Mouse (Mus musculus) kidney, embryonic 15.5 days (tissue): Measurements from ENCODE around the gene Cep112. TPM values are rescaled to one million over a fixed set of nuclear protein-coding genes. Genes with fewer than 3 reads are reported as not detected.
"Not testable (repeated sequence)": the region's sequence is repeated elsewhere in the genome, so short reads cannot be mapped to it uniquely, and the experiment has no call there.

ENCODE experiments used
- ATAC-seq: fragments of 200-750 bp; cut with Nextera tagmentation; replicated peaks from 2 replicates; pipeline ENCODE4 v1.8.0; 2017; ENCODE audit warnings: moderate TSS enrichment; ENCODE audit not compliant: low FRiP score
- H3K27ac ChIP-seq: fragments of 300-500 bp; sonication (generic); 2 replicates; pipeline ENCODE4 v1.5.1; 2015; ENCODE audit warnings: mild to moderate bottlenecking, inconsistent platforms
- H3K27me3 ChIP-seq: fragments of 300-500 bp; sonication (generic); 2 replicates; pipeline ENCODE4 v1.6.1; 2015; ENCODE audit warnings: inconsistent platforms
- H3K36me3 ChIP-seq: fragments of 300-500 bp; sonication (generic); 2 replicates; pipeline ENCODE4 v1.6.1; 2015; ENCODE audit warnings: inconsistent platforms
- H3K4me1 ChIP-seq: fragments of 300-500 bp; sonication (generic); 2 replicates; pipeline ENCODE4 v1.6.1; 2015; ENCODE audit warnings: inconsistent platforms
- H3K4me2 ChIP-seq: fragments of 300-500 bp; sonication (generic); 2 replicates; pipeline ENCODE4 v1.6.1; 2015; ENCODE audit warnings: moderate library complexity, mild to moderate bottlenecking, inconsistent platforms
- H3K4me3 ChIP-seq: fragments of 300-500 bp; sonication (generic); replicated peaks from 2 replicates; pipeline ENCODE4 v1.5.1; 2015; ENCODE audit warnings: mild to moderate bottlenecking, inconsistent platforms
- H3K9ac ChIP-seq: fragments of 300-500 bp; sonication (generic); 2 replicates; pipeline ENCODE4 v1.6.1; 2015; ENCODE audit warnings: mild to moderate bottlenecking, inconsistent platforms
- H3K9me3 ChIP-seq: fragments of 300-500 bp; sonication (generic); replicated peaks from 2 replicates; pipeline ENCODE4 v1.6.1; 2016; ENCODE audit warnings: inconsistent platforms
- WGBS: fragments of 180-500 bp; shearing (Covaris S2); methylation state at CpG from one replicate; pipeline ENCODE4 v1.1.7; 2015; ENCODE audit warnings: mixed read lengths; 5-methylcytosine and 5-hydroxymethylcytosine counted together
- polyA plus RNA-seq: library from polyadenylated mRNA; unstranded; fragments of >200 nt; fragmentation: Nextera tagmentation; extraction: Ambion mirVana; gene quantifications from 2 replicates; pipeline ENCODE4 v1.2.1, GENCODE M21; 2015

Gene Cep112
- polyA plus RNA-seq, 1 experiment from 2014 or later: 13.7 TPM

GRCm38 (mm10) chr11:108871284-108871683, 446.3 kb downstream of the Cep112 start:
- not testable (repeated sequence) for H3K4me1 ChIP-seq, H3K27ac ChIP-seq, H3K36me3 ChIP-seq, ATAC-seq, H3K27me3 ChIP-seq, H3K4me3 ChIP-seq, H3K9ac ChIP-seq, H3K9me3 ChIP-seq, H3K4me2 ChIP-seq
- 100% methylated on average over 1 of the region's 1 CpGs for WGBS

GRCm38 (mm10) chr11:108871748-108872147, 446.8 kb downstream of the Cep112 start:
- Histone ChIP-seq H3K27me3 (no peaks in the 10 kb centered on the region), H3K9ac (no peak overlapping the region), H3K4me1 (peaks cover 5% of the 10 kb centered on the region; the same call in 1 of the 2 replicates), H3K9me3 (no peaks in the 10 kb centered on the region), H3K4me2 (no peak overlapping the region), H3K36me3 (no peaks in the 10 kb centered on the region), H3K27ac (no peak overlapping the region), H3K4me3 (no peak overlapping the region)
- ATAC-seq: no peak
- 89% methylated on average over 3 of the region's 3 CpGs for WGBS

- Histone ChIP-seq H3K27me3 (no peaks in the 10 kb centered on the region), H3K4me2 (no peak overlapping the region), H3K27ac (no peak overlapping the region), H3K9me3 (no peaks in the 10 kb centered on the region), H3K4me3 (no peak overlapping the region), H3K36me3 (no peaks in the 10 kb centered on the region), H3K9ac (no peak overlapping the region), H3K4me1 (peaks cover 5% of the 10 kb centered on the region; the same call in 1 of the 2 replicates)
- WGBS: 52% methylated on average over 7 of the region's 7 CpGs
- no peak; the same call in 1 of the 2 replicates for ATAC-seq
Measured at GRCm38 (mm10) chr11:108876633-108877205, 451.7 kb downstream of the Cep112 start.

GRCm38 (mm10) chr11:108877520-108877919, 452.5 kb downstream of the Cep112 start:
- H3K27ac ChIP-seq: no peak overlapping the region
- H3K4me2 ChIP-seq: no peak overlapping the region
- no peak overlapping the region for H3K4me3 ChIP-seq
- H3K36me3 ChIP-seq: no peaks in the 10 kb centered on the region
- no peaks in the 10 kb centered on the region for H3K9me3 ChIP-seq
- no peak for ATAC-seq
- H3K27me3 ChIP-seq: no peaks in the 10 kb centered on the region
- WGBS: 69% methylated on average over 5 of the region's 5 CpGs
- H3K4me1 ChIP-seq: peaks cover 5% of the 10 kb centered on the region; the same call in 1 of the 2 replicates
- H3K9ac ChIP-seq: no peak overlapping the region

- Histone ChIP-seq H3K4me2 (no peak overlapping the region), H3K36me3 (no peaks in the 10 kb centered on the region), H3K27me3 (no peaks in the 10 kb centered on the region), H3K4me3 (no peak overlapping the region), H3K27ac (no peak overlapping the region), H3K9me3 (no peaks in the 10 kb centered on the region), H3K4me1 (peaks cover 5% of the 10 kb centered on the region; the same call in 1 of the 2 replicates), H3K9ac (no peak overlapping the region)
- no peak for ATAC-seq
- 82% methylated on average over 4 of the region's 4 CpGs for WGBS
Measured at GRCm38 (mm10) chr11:108880546-108880945, 455.6 kb downstream of the Cep112 start.

- Histone ChIP-seq H3K9me3 (no peaks in the 10 kb centered on the region), H3K27me3 (no peaks in the 10 kb centered on the region), H3K9ac (no peak overlapping the region), H3K27ac (no peak overlapping the region), H3K36me3 (no peaks in the 10 kb centered on the region), H3K4me1 (peaks cover 5% of the 10 kb centered on the region; the same call in 1 of the 2 replicates), H3K4me2 (no peak overlapping the region), H3K4me3 (no peak overlapping the region)
- WGBS: 81% methylated on average over 5 of the region's 5 CpGs
- ATAC-seq: no peak
Measured at GRCm38 (mm10) chr11:108881662-108882061, 456.7 kb downstream of the Cep112 start.

GRCm38 (mm10) chr11:108885276-108885896, 460.4 kb downstream of the Cep112 start:
- H3K9me3 ChIP-seq: no peaks in the 10 kb centered on the region
- H3K27me3 ChIP-seq: no peaks in the 10 kb centered on the region
- ATAC-seq: no peak
- H3K4me3 ChIP-seq: no peak overlapping the region
- H3K27ac ChIP-seq: no peak overlapping the region
- no peaks in the 10 kb centered on the region for H3K36me3 ChIP-seq
- WGBS: 56% methylated on average over 19 of the region's 19 CpGs
- H3K4me1 ChIP-seq: peaks cover 15% of the 10 kb centered on the region
- no peak overlapping the region for H3K9ac ChIP-seq
- H3K4me2 ChIP-seq: no peak overlapping the region

- WGBS: 81% methylated on average over 8 of the region's 8 CpGs
- H3K4me3 ChIP-seq: no peak overlapping the region
- no peak overlapping the region for H3K27ac ChIP-seq
- ATAC-seq: no peak
- H3K4me2 ChIP-seq: no peak overlapping the region
- H3K36me3 ChIP-seq: no peaks in the 10 kb centered on the region
- no peaks in the 10 kb centered on the region for H3K9me3 ChIP-seq
- H3K4me1 ChIP-seq: peaks cover 20% of the 10 kb centered on the region
- no peaks in the 10 kb centered on the region for H3K27me3 ChIP-seq
- H3K9ac ChIP-seq: no peak overlapping the region
Measured at GRCm38 (mm10) chr11:108886060-108886459, 461.1 kb downstream of the Cep112 start.

- H3K4me2 ChIP-seq: 0 out of 2 replicates have a peak overlapping the region, but pooled peaks have one; percentile 2
- no peak overlapping the region for H3K4me3 ChIP-seq
- WGBS: 39% methylated on average over 11 of the region's 11 CpGs
- H3K27me3 ChIP-seq: peaks cover 5% of the 10 kb centered on the region; the same call in 1 of the 2 replicates
- H3K4me1 ChIP-seq: peaks cover 46% of the 10 kb centered on the region
- H3K9ac ChIP-seq: no peak overlapping the region
- no peak for ATAC-seq
- no peaks in the 10 kb centered on the region for H3K36me3 ChIP-seq
- no peak overlapping the region for H3K27ac ChIP-seq
- H3K9me3 ChIP-seq: no peaks in the 10 kb centered on the region
Measured at GRCm38 (mm10) chr11:108889121-108889520, 464.1 kb downstream of the Cep112 start.

- Histone ChIP-seq H3K9me3 (no peaks in the 10 kb centered on the region), H3K27me3 (peaks cover 5% of the 10 kb centered on the region; the same call in 1 of the 2 replicates), H3K4me2 (peak overlapping the region; percentile 64), H3K9ac (no peak overlapping the region), H3K4me3 (peak overlapping the region; percentile 35), H3K4me1 (peaks cover 49% of the 10 kb centered on the region), H3K27ac (peak overlapping the region; percentile 41; the same call in 1 of the 2 replicates), H3K36me3 (no peaks in the 10 kb centered on the region)
- ATAC-seq: no peak
- WGBS: 25% methylated on average over 16 of the region's 16 CpGs
Measured at GRCm38 (mm10) chr11:108890544-108890943, 465.6 kb downstream of the Cep112 start.

- Histone ChIP-seq H3K9me3 (no peaks in the 10 kb centered on the region), H3K4me3 (peak overlapping the region; percentile 35), H3K4me1 (peaks cover 49% of the 10 kb centered on the region), H3K36me3 (no peaks in the 10 kb centered on the region), H3K9ac (peak overlapping the region; percentile 35), H3K27me3 (peaks cover 5% of the 10 kb centered on the region; the same call in 1 of the 2 replicates), H3K4me2 (peak overlapping the region; percentile 64), H3K27ac (peak overlapping the region; percentile 85)
- ATAC-seq: peak; percentile 87
- 3% methylated on average over 17 of the region's 17 CpGs for WGBS
Measured at GRCm38 (mm10) chr11:108891111-108891870, 466.3 kb downstream of the Cep112 start.

GRCm38 (mm10) chr11:108891871-108892380, 466.9 kb downstream of the Cep112 start:
- peaks cover 49% of the 10 kb centered on the region for H3K4me1 ChIP-seq
- peak overlapping the region; percentile 64 for H3K4me2 ChIP-seq
- peak overlapping the region; percentile 85 for H3K27ac ChIP-seq
- WGBS: 4% methylated on average over 21 of the region's 21 CpGs
- H3K9ac ChIP-seq: peak overlapping the region; percentile 35
- no peaks in the 10 kb centered on the region for H3K9me3 ChIP-seq
- H3K36me3 ChIP-seq: no peaks in the 10 kb centered on the region
- H3K4me3 ChIP-seq: peak overlapping the region; percentile 35
- H3K27me3 ChIP-seq: peaks cover 5% of the 10 kb centered on the region; the same call in 1 of the 2 replicates
- ATAC-seq: no peak
